Mouse (Mus musculus) E14TG2a.4 (cell line): Measurements from ENCODE around the gene Ccdc69.

Experiments used
- CTCF ChIP-seq: conservative IDR thresholded peaks from 2 replicates; pipeline ENCODE4 v1.5.1; 2014; ENCODE audit warnings: low read length
- POU5F1 ChIP-seq: IDR thresholded peaks from 2 replicates; pipeline ENCODE4 v1.6.1; 2014; ENCODE audit warnings: low read length, borderline replicate concordance

DNA sequence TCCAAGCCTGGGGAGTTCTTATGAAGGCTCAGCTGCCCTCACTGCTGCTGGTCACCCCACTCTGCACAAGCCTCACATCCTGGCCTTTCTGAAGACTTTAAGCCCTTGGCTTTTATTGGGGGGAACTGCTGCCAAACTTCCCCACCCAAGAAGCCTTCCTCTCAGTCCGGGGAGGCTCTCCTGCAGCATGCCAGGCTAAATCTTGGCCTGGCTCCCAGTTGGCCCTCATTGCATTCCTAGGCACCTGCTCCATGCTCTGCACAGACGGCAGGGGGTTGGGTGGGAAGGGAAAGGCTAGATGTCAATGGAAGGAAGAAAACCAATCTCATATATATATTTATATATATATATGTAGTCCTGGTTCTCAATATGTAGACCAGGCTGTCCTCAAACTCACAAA, 2.3 kb downstream of the Ccdc69 start:
- TF ChIP-seq CTCF = no peak
- TF ChIP-seq POU5F1 = no peak
